Mouse (Mus musculus) embryonic fibroblast, embryonic 13.5 days (primary cell): Measurements from ENCODE around the gene Shc4. TPM values are rescaled to one million over a fixed set of nuclear protein-coding genes. Genes with fewer than 3 reads are reported as not detected.

Experiments
- H3K27ac ChIP-seq: 2 replicates; pipeline ENCODE4 v1.5.1; 2012; ENCODE audit warnings: low read length, control low read depth, inconsistent platforms; ENCODE audit not compliant: insufficient read depth
- H3K4me1 ChIP-seq: 2 replicates; pipeline ENCODE4 v1.6.1; 2011; ENCODE audit warnings: low read length; ENCODE audit not compliant: control insufficient read depth, insufficient read depth
- H3K4me3 ChIP-seq: 2 replicates; pipeline ENCODE4 v1.5.1; 2011; ENCODE audit warnings: mild to moderate bottlenecking, control low read depth, low read length; ENCODE audit not compliant: insufficient read depth
- CTCF ChIP-seq: IDR thresholded peaks from 2 replicates; pipeline ENCODE4 v1.5.1; 2011; ENCODE audit warnings: mild to moderate bottlenecking, control low read depth, low read length, moderate library complexity, borderline replicate concordance; ENCODE audit not compliant: insufficient read depth
- POLR2A ChIP-seq: IDR thresholded peaks from 2 replicates; pipeline ENCODE4 v1.6.1; 2011; ENCODE audit warnings: low read depth, mild to moderate bottlenecking, control low read depth, low read length, moderate library complexity
- polyA plus RNA-seq: library from polyadenylated mRNA; stranded (reverse); fragments of >200 nt; gene quantifications from 2 replicates; pipeline ENCODE4 v1.2.4, GENCODE M21; 2011; ENCODE audit warnings: low read depth; ENCODE audit not compliant: missing spikeins, insufficient read length

Gene Shc4
- polyA plus RNA-seq, 1 experiment, result 2.9 TPM

DNA sequence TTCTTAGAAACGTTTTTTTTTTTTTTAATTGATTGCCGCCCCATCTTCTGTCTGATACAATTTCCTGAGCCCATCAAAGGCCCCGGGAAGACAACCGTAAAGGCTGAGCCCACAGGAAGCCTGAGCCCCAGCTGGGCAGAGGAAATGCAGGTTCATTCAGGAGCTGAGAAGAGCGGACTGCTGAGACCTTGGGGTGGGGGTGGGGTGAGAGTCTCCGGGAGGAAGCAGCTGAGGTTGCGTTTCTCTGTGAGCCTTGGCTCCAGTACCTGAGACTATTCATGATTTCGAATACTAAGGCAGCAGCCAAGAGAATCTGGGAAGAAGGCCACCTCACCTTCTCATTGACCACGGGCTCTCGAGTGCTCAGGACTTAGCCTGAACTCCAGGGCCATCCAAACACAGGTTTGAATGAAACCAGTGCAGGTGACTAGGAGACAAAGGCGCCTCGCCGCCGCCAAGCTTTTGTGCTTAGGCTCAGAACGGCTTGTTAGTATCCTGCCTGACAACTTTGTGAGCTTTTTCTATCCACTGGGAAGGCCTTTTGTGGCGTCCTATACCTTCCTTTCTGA is 682 bp upstream of the Shc4 start:
- H3K27ac ChIP-seq, result no peak overlapping the region
- 0 out of 2 replicates have a peak overlapping the region, but pooled peaks have one; percentile 12 for H3K4me3 ChIP-seq
- TF ChIP-seq POLR2A (no peak), CTCF (no peak)
- 0 out of 2 replicates have a peak, but pooled peaks cover 7% of the 10 kb centered on the region for H3K4me1 ChIP-seq

DNA sequence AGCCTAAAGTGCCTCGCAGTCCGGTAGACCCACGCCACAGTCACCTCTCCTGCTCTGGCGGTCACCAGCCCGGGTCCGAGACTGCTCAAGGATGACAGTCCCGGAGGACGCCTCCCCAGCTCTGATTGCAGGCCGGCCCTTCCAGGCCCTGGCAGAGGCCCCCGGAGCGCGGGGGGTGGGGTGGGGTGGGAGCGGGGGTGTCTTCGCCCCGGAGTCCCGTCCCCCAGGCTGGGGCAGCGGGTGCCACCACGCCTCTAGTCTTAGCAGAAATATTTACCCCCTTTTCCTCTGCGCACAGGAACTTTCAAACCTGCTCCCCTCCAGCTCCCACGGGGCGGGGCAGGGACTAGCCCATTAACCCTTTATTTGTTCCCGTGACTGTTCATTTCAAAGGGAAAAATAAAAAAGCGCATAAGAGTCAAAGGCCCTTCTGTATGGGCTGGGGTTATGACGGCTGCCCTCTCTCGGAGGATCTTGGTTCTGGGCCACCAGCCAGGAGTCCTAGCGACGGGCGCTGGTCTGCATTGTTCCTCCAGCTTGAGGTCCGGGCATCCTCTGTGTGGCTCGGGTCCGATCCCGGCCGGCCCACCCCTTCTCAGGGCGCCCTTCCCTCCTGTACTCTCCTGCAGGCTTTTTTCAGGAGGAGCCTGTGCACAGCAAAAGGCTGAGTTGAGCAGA is 401 bp downstream of the Shc4 start:
- no peak overlapping the region for H3K27ac ChIP-seq
- TF ChIP-seq POLR2A (no peak), CTCF (no peak)
- H3K4me1 ChIP-seq, result 0 out of 2 replicates have a peak, but pooled peaks cover 7% of the 10 kb centered on the region
- peak overlapping the region; percentile 58 for H3K4me3 ChIP-seq

DNA sequence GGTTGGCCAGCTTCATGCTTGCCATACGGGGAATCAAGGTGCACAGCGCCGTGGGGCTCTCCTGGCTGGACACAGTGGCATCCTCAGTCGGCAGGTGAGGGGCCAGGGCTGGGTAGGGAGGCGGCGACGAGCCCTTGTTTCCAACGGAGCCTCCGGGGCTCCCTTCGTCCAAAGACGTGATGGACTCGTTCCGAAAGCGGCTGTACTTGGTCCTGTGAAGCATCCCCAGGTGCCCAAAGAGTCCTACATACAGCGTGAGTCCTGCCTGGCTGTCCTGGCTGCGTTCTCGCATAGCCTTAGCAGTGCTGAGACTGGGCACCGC is 901 bp downstream of the Shc4 start:
- Histone ChIP-seq H3K4me1 (0 out of 2 replicates have a peak, but pooled peaks cover 7% of the 10 kb centered on the region), H3K27ac (no peak overlapping the region), H3K4me3 (peak overlapping the region; percentile 58)
- TF ChIP-seq POLR2A (no peak), CTCF (no peak)

DNA sequence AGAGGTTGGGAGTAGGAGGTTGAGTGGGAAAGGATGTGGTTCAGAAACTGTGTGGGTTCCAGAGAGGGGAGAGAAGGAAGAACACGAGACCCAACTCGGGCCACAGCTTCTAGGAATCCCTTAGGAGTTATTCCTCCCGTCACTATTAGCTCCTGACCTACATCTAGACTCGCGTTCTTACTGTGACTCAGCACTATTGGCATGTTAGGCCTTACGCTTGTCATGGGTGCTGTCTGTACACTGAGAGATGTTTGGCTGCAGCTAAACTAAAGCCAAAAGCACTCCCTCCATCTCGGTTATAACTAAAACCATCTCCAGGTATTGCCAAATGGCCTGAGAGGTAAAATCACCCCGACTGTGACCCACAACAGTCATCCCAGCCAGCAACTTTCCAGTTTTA is 7.3 kb downstream of the Shc4 start:
- TF ChIP-seq POLR2A (no peak), CTCF (no peak)
- no peak overlapping the region for H3K4me3 ChIP-seq
- H3K4me1 ChIP-seq, result peaks cover 3% of the 10 kb centered on the region
- no peak overlapping the region for H3K27ac ChIP-seq

DNA sequence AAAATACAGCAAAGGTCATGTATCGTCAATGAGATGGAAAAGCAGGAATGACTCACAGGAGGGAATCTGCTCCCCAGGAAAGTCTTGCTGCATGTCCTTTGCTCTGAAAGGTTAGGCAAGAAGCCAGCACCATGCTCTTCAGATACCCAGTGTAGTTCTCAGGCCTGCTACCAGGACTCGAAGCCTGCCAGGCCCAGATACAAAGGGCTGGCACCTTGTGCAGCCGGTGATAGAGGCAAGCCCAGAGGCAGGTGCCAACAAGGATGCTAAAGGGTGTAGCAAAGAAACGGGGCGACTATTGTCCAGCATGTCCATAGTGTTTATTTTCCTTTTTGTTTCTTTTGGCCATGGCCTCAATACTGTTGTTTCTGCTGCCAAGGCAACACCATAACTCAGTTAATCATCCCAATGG is 17.4 kb downstream of the Shc4 start:
- no peak overlapping the region for H3K4me3 ChIP-seq
- no peak for TF ChIP-seq POLR2A
- TF ChIP-seq CTCF, result no peak
- H3K27ac ChIP-seq, result no peak overlapping the region
- peaks cover 14% of the 10 kb centered on the region; the same call in 1 of the 2 replicates for H3K4me1 ChIP-seq

DNA sequence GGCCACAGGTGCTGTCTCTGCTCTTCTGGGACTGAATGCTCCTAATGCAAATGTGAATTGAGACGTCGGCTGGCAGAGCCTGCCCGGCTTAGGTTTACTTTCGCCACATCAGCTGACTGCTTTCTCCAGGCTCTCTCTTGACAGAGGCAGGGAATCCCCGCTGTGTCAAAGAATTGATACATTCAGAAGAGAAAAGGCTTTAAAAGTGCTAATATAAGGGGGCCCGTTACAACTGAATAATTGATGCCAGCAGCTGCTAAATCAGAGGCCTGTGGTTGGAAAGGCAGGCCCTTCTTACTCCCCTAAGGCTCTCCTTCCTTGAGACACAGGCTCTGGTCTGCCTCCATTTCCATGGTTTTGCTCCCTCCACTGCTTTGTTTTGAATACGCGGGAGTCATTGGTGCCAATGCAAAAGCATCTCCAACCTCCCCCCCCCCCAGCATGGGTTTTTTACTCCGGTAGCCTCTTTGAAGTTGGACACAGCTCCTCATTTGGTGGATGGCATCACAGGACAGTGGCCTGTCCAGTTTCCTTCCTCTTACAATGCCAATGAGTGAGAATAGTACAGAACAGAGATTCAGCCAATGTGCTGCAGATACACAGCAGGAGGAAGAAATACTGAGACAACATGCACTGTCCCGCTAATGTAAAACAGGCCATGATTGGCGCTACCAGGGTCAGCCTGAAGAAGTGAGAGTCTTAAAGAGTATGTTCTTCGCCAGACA is 18.9 kb downstream of the Shc4 start:
- no peak for TF ChIP-seq CTCF
- peaks cover 14% of the 10 kb centered on the region; the same call in 1 of the 2 replicates for H3K4me1 ChIP-seq
- no peak overlapping the region for H3K27ac ChIP-seq
- H3K4me3 ChIP-seq, result no peak overlapping the region

DNA sequence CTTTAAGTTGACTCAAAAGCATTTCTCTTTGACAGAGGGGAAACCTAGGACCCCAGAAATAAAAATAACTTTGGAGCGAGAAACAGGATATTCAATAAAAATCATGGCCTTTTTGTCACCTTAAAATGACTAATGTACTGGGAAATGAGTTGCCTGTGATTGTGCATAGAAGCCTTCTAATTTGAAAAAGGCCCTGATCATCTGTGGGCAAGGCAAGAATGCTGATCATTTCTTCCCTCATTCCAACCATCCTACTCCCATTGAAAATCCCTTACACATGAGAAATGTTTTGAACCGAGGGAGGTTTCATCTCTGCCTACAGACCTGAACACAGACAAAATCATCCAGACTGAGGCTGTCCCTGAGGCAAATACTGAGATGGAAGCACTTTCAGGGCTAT is 21.1 kb downstream of the Shc4 start:
- Histone ChIP-seq H3K4me1 (peaks cover 14% of the 10 kb centered on the region; the same call in 1 of the 2 replicates), H3K27ac (peak overlapping the region; percentile 88), H3K4me3 (no peak overlapping the region)
- TF ChIP-seq POLR2A, result no peak
- TF ChIP-seq CTCF, result no peak

DNA sequence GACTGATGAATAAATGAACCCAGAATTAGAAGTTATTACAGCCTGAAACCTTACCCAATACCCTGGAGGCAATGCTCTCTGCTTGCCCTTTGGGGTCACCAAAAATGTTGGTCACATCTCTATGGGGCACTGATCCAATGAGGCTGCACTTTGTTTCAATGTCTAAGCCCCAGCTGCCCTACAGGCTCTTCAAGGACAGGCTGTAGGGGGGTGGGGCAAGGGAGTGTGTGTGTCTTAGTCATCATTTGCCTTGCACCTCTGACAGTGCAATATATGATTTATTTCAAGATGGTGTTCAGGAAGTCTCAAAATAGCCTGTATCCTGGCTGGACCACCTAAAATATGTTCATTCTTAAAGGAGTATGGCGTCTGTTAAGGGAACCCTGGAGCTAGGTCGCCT is 22.3 kb downstream of the Shc4 start:
- Histone ChIP-seq H3K4me1 (peaks cover 13% of the 10 kb centered on the region; the same call in 1 of the 2 replicates), H3K4me3 (no peak overlapping the region), H3K27ac (0 out of 2 replicates have a peak overlapping the region, but pooled peaks have one; percentile 86)
- TF ChIP-seq CTCF, result no peak
- TF ChIP-seq POLR2A, result no peak

DNA sequence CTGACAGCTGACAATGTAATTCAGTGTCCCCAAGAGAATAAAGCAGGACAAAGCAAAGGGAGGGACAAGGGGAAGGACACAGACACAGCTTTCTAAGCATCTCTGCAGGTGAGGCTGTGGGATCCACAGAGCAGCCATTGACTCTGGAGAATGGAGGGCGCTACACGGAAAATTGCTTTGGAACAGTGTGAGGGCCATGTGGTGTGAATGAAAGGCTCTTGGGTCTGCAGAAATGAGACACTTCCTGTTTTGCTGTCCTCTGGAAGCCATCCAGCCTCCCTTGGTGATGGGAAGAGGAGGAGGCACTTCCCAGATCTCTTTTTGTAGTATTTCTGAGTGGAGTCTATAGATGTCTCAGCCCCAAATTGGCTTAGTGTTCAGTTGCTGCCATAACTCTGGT is 27.7 kb downstream of the Shc4 start:
- no peaks in the 10 kb centered on the region for H3K4me1 ChIP-seq
- no peak overlapping the region for H3K27ac ChIP-seq
- H3K4me3 ChIP-seq, result no peak overlapping the region
- TF ChIP-seq CTCF (no peak), POLR2A (no peak)

DNA sequence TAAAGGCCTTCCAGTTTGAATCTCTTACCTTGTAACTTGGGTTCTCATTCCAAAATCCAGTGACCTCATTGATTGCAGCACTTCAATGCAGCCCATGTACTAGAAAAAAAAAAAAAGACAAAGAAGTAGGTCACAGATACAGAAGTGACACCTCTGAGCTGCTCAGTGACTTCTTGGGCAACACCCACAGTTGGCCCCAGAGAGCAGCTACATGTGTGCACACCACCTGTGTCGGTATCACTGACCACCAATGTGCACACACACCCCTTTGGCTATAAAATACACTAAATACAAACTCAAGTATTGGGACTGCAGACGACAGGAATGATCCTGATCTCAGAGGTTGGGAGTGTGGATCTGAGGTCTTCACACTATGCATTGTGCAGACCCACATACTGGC is 29.1 kb downstream of the Shc4 start:
- no peaks in the 10 kb centered on the region for H3K4me1 ChIP-seq
- H3K4me3 ChIP-seq, result no peak overlapping the region
- TF ChIP-seq CTCF (no peak), POLR2A (no peak)
- H3K27ac ChIP-seq, result no peak overlapping the region
